Mouse (Mus musculus) liver, embryonic 11.5 days (tissue): ENCODE results near the gene Dazap2. TPM values are rescaled to one million over a fixed set of nuclear protein-coding genes. Genes with fewer than 3 reads are reported as not detected.
A peak's percentile ranks its signal among the peaks of the same experiment; 100 is the strongest.
"Not testable (repeated sequence)": the region's sequence is repeated elsewhere in the genome, so short reads cannot be mapped to it uniquely, and the experiment has no call there.

Source experiments
- ATAC-seq: fragments of 200-750 bp; cut with Nextera tagmentation; replicated peaks from 2 replicates; pipeline ENCODE4 v1.8.0; 2017; ENCODE audit warnings: moderate number of reproducible peaks, mild to moderate bottlenecking, moderate TSS enrichment, moderate library complexity; ENCODE audit not compliant: low FRiP score
- DNase-seq: peaks from one replicate; pipeline ENCODE4 v3.0.0-alpha.2; 2017; ENCODE audit warnings: low spot score
- H3K27ac ChIP-seq: fragments of 300-500 bp; sonication (generic); 2 replicates; pipeline ENCODE4 v1.5.1; 2014; ENCODE audit warnings: mild to moderate bottlenecking, low read depth, low read length, control low read depth
- H3K27me3 ChIP-seq: fragments of 300-500 bp; sonication (generic); replicated peaks from 2 replicates; pipeline ENCODE4 v1.6.1; 2014; ENCODE audit warnings: low read length, mixed read lengths; ENCODE audit not compliant: control insufficient read depth, insufficient read depth
- H3K36me3 ChIP-seq: fragments of 300-500 bp; sonication (generic); 2 replicates; pipeline ENCODE4 v1.6.1; 2014; ENCODE audit warnings: mild to moderate bottlenecking, low read length, moderate library complexity, mixed read lengths; ENCODE audit not compliant: control insufficient read depth, insufficient read depth
- H3K4me1 ChIP-seq: fragments of 300-500 bp; sonication (generic); replicated peaks from 2 replicates; pipeline ENCODE4 v1.6.1; 2014; ENCODE audit warnings: low read length, mixed read lengths; ENCODE audit not compliant: control insufficient read depth, insufficient read depth
- H3K4me2 ChIP-seq: fragments of 300-500 bp; sonication (generic); 2 replicates; pipeline ENCODE4 v1.6.1; 2014; ENCODE audit warnings: mild to moderate bottlenecking, control low read depth, moderate library complexity
- H3K4me3 ChIP-seq: fragments of 300-500 bp; sonication (generic); 2 replicates; pipeline ENCODE4 v1.5.1; 2014; ENCODE audit warnings: low read depth, low read length, control low read depth
- H3K9ac ChIP-seq: fragments of 300-500 bp; sonication (generic); 2 replicates; pipeline ENCODE4 v1.6.1; 2014; ENCODE audit warnings: low read depth, low read length, control low read depth
- H3K9me3 ChIP-seq: fragments of 300-500 bp; sonication (generic); 2 replicates; pipeline ENCODE4 v1.6.1; 2016; ENCODE audit warnings: low read length, inconsistent platforms, mixed read lengths; ENCODE audit not compliant: control insufficient read depth
- WGBS: fragments of 180-500 bp; shearing (Covaris S2); extraction: QIAGEN DNeasy Blood & Tissue Kit; methylation state at CpG from one replicate; pipeline ENCODE4 v1.1.7; 2014; 5-methylcytosine and 5-hydroxymethylcytosine counted together
- polyA plus RNA-seq: library from polyadenylated mRNA; unstranded; fragments of >200 nt; fragmentation: Nextera tagmentation; extraction: Ambion mirVana; gene quantifications from 2 replicates; pipeline ENCODE4 v1.2.1, GENCODE M21; 2014

The Dazap2 gene
- polyA plus RNA-seq, 1 experiment from 2014 or later, result 256 TPM

DNA sequence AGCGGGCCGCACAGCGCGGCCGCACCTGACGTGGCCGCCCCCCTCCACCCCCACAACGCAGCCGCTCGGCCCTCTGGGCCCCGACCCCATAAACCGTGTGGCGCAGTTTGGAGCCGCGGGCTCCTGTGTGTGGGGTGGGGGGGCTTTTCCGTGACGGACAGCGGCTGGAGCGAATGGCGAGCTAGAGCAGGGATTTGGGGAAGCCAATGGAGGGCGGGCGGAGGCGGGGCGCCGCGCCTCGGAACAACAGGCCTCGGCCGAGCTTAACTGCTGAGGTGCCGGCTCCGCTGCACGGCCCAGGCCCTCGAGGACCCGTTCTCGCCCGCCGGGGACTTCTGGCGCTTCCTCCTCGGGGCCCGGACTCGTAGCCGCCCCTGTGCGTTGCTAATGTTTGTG is 674 bp downstream of the Dazap2 start:
- peak; percentile 90 for DNase-seq
- ATAC-seq, result peak; percentile 79
- WGBS, result under 1% methylated on average over 43 of the region's 43 CpGs
- Histone ChIP-seq H3K4me1 (peaks cover 14% of the 10 kb centered on the region), H3K27me3 (no peaks in the 10 kb centered on the region), H3K4me2 (peak overlapping the region; percentile 92), H3K27ac (peak overlapping the region; percentile 99), H3K36me3 (peaks cover 27% of the 10 kb centered on the region), H3K9ac (peak overlapping the region; percentile 98), H3K9me3 (no peaks in the 10 kb centered on the region), H3K4me3 (peak overlapping the region; percentile 94)

DNA sequence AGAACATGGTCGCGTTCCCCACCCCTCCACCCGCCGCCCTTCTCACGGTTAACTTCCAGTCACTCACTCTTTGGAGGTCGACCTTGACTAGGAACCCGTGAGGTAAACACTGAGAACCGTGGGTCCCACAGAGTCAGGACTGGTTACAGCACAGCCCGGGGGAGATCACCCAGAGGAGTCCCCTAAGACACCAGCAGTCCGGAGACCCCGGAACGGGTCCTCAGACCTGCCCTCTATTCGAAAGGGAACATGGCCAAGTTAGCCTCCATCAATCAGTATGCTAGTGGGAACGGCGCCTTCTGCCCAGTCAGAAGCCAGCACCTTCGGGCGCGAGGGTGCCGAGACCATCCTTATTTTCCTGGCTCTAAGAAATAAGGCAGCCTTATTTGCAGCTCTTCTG is 1.1 kb downstream of the Dazap2 start:
- ATAC-seq, result no peak
- no peaks in the 10 kb centered on the region for H3K9me3 ChIP-seq

GRCm38 (mm10) chr15:100619200-100619599 is 4.1 kb downstream of the Dazap2 start:
- Histone ChIP-seq H3K4me3 (no peak overlapping the region), H3K4me1 (peaks cover 6% of the 10 kb centered on the region), H3K27me3 (no peaks in the 10 kb centered on the region), H3K27ac (no peak overlapping the region), H3K36me3 (peaks cover 29% of the 10 kb centered on the region), H3K9me3 (no peaks in the 10 kb centered on the region), H3K9ac (no peak overlapping the region), H3K4me2 (no peak overlapping the region)
- 86% methylated on average over 7 of the region's 7 CpGs for WGBS
- ATAC-seq, result no peak
- DNase-seq, result no peak

More for the DNA sequence above, 1.1 kb downstream of the Dazap2 start:
- H3K27ac ChIP-seq, result peak overlapping the region; percentile 99
- peak overlapping the region; percentile 98 for H3K9ac ChIP-seq
- no peaks in the 10 kb centered on the region for H3K27me3 ChIP-seq
- WGBS, result under 1% methylated on average over 19 of the region's 19 CpGs
- H3K4me3 ChIP-seq, result peak overlapping the region; percentile 94
- no peak for DNase-seq
- peak overlapping the region; percentile 92 for H3K4me2 ChIP-seq
- H3K36me3 ChIP-seq, result peaks cover 29% of the 10 kb centered on the region
- H3K4me1 ChIP-seq, result peaks cover 14% of the 10 kb centered on the region

- H3K36me3 ChIP-seq, result peaks cover 29% of the 10 kb centered on the region
- not testable (repeated sequence) for ATAC-seq, H3K9me3 ChIP-seq, H3K27ac ChIP-seq, DNase-seq, H3K27me3 ChIP-seq, H3K4me1 ChIP-seq, H3K4me3 ChIP-seq, H3K9ac ChIP-seq, H3K4me2 ChIP-seq
- WGBS, result 68% methylated on average over 9 of the region's 9 CpGs
Observed at GRCm38 (mm10) chr15:100621671-100622070, 6.5 kb downstream of the Dazap2 start.

- Histone ChIP-seq H3K9ac (no peak overlapping the region), H3K9me3 (no peaks in the 10 kb centered on the region), H3K27me3 (no peaks in the 10 kb centered on the region), H3K4me3 (no peak overlapping the region), H3K4me1 (no peaks in the 10 kb centered on the region; the same call in 1 of the 2 replicates), H3K36me3 (peaks cover 29% of the 10 kb centered on the region), H3K27ac (peak overlapping the region; percentile 28; the same call in 1 of the 2 replicates), H3K4me2 (no peak overlapping the region)
- WGBS, result 81% methylated on average over 7 of the region's 7 CpGs
- DNase-seq (no peak), ATAC-seq (no peak; the same call in 1 of the 2 replicates)
Observed at GRCm38 (mm10) chr15:100622164-100622563, 7.0 kb downstream of the Dazap2 start.

DNA sequence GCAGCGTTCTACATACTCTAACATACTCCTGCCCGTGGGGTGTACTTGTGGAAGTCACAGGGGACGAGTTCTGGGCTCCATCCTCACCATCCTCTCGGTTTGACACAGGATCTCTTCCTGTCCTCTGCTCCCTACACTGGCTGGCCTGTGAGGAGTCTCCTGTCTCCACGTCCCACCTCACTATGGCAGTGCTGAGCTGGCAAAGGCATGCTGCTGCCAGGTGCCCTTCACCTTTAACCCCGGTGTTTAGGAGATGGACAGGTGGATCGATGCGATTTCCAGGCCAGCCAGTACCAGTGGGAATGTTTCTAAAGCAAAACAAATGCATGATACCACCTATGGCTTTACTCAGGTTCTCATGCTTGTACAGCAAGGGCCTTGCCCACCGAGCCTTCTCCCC is 8.6 kb downstream of the Dazap2 start:
- no peak for ATAC-seq
- DNase-seq, result no peak
- WGBS, result 74% methylated on average over 9 of the region's 9 CpGs

GRCm38 (mm10) chr15:100624435-100624834 is 9.3 kb downstream of the Dazap2 start:
- no peaks in the 10 kb centered on the region; the same call in 1 of the 2 replicates for H3K27me3 ChIP-seq
- WGBS, result 83% methylated on average over 3 of the region's 3 CpGs
- peaks cover 8% of the 10 kb centered on the region for H3K4me1 ChIP-seq
- H3K27ac ChIP-seq, result no peak overlapping the region
- peaks cover 12% of the 10 kb centered on the region for H3K36me3 ChIP-seq
- no peak overlapping the region for H3K4me2 ChIP-seq
- no peak overlapping the region for H3K9ac ChIP-seq
- ATAC-seq, result no peak
- no peaks in the 10 kb centered on the region for H3K9me3 ChIP-seq
- no peak for DNase-seq
- H3K4me3 ChIP-seq, result no peak overlapping the region

More for the DNA sequence above, 8.6 kb downstream of the Dazap2 start:
- Histone ChIP-seq H3K4me3 (no peak overlapping the region), H3K36me3 (peaks cover 18% of the 10 kb centered on the region), H3K4me2 (no peak overlapping the region), H3K9ac (no peak overlapping the region), H3K27ac (no peak overlapping the region), H3K9me3 (no peaks in the 10 kb centered on the region), H3K4me1 (peaks cover 8% of the 10 kb centered on the region), H3K27me3 (no peaks in the 10 kb centered on the region; the same call in 1 of the 2 replicates)

- no peaks in the 10 kb centered on the region; the same call in 1 of the 2 replicates for H3K27me3 ChIP-seq
- H3K9me3 ChIP-seq, result no peaks in the 10 kb centered on the region
- no peak overlapping the region for H3K9ac ChIP-seq
- no peak overlapping the region for H3K27ac ChIP-seq
- ATAC-seq (no peak), DNase-seq (no peak)
- no peaks in the 10 kb centered on the region for H3K36me3 ChIP-seq
- H3K4me2 ChIP-seq, result no peak overlapping the region
- H3K4me1 ChIP-seq, result peaks cover 13% of the 10 kb centered on the region
- no peak overlapping the region for H3K4me3 ChIP-seq
- WGBS, result 21% methylated on average over 10 of the region's 10 CpGs
Observed at GRCm38 (mm10) chr15:100627287-100627686, 12.1 kb downstream of the Dazap2 start.

DNA sequence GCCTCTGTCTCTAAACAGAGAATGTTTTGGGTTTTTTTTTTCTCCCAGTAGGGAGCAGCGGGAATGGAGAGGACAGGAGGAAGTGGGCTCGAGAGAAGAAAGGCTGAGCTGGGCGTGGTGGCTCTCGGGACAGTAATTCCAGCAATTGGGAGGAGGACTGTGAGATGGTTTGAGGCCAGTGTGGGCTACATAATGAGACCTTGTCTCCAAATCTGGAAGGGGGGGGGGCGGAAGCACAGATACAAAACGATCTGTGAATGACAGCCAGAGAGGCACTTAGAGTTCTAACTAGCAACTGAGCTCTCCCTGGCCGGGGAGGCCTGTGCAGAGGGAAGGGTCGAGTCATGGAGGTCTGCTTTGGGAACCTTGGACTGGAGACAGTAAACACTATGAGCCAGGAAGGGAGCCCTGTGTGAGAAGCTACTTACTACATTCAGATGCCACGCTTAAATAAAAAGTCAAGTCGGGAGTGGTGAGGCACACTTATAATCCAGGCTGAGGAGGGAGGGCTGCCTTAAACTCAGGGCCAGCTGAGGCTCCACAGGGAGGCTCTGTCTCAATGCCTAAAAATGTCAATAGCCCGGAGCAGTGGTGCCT is 12.7 kb downstream of the Dazap2 start:
- peaks cover 16% of the 10 kb centered on the region for H3K4me1 ChIP-seq
- ATAC-seq (no peak), DNase-seq (no peak)
- no peak overlapping the region for H3K9ac ChIP-seq
- H3K27ac ChIP-seq, result peak overlapping the region; percentile 25
- no peaks in the 10 kb centered on the region for H3K9me3 ChIP-seq
- H3K4me3 ChIP-seq, result no peak overlapping the region
- no peak overlapping the region for H3K4me2 ChIP-seq
- H3K27me3 ChIP-seq, result no peaks in the 10 kb centered on the region; the same call in 1 of the 2 replicates
- WGBS, result 26% methylated on average over 11 of the region's 11 CpGs
- no peaks in the 10 kb centered on the region for H3K36me3 ChIP-seq
